Mouse (Mus musculus) urinary bladder, adult 18-20 months (tissue): Measurements from ENCODE around the gene Kctd17.

ENCODE experiments used
- DNase-seq, 2 experiments: peaks; one replicate each; pipeline ENCODE4 v3.0.0; 2022; ENCODE audit warnings: low spot score in 2 of 2, mixed read lengths in 2 of 2

The Kctd17 gene

GRCm38 (mm10) chr15:78481448-78482000, 53.2 kb downstream of the Kctd17 start:
- DNase-seq, result peak in 1 of 2 experiments; percentile 16

GRCm38 (mm10) chr15:78482518-78482917, 54.2 kb downstream of the Kctd17 start:
- DNase-seq, result no peak

- DNase-seq, result no peak
Measured at GRCm38 (mm10) chr15:78483311-78483710, 54.9 kb downstream of the Kctd17 start.

GRCm38 (mm10) chr15:78486564-78486963, 58.2 kb downstream of the Kctd17 start:
- DNase-seq, result no peak

- DNase-seq, result no peak
Measured at GRCm38 (mm10) chr15:78487066-78487465, 58.7 kb downstream of the Kctd17 start.
